Mouse (Mus musculus) cerebellum, postnatal 36 days (tissue): ENCODE results near the gene Phlda1.

Experiments used
- DNase-seq, 2 experiments: peaks; one replicate each; pipeline ENCODE4 v3.0.0; 2021 to 2022; ENCODE audit warnings: mixed read lengths in 2 of 2

Gene Phlda1

DNA sequence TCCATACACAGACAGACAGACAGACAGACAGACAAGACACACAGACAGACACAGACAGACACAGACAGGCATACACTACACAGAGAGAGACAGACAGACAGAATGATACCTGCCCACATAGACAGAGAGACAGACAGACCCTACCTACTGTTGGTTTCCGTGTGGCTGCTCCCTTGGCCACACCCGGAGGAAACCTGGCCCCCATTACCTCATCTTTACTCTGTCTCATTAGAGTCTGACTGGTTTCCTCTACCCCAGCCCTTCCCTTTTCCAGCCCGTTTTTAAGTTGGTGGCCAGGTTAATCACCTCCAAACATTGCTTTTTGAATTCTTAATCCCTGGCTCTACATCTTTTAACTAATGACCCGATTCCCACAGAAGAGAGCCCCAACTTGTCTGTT is 22.2 kb downstream of the Phlda1 start:
- no peak for DNase-seq

DNA sequence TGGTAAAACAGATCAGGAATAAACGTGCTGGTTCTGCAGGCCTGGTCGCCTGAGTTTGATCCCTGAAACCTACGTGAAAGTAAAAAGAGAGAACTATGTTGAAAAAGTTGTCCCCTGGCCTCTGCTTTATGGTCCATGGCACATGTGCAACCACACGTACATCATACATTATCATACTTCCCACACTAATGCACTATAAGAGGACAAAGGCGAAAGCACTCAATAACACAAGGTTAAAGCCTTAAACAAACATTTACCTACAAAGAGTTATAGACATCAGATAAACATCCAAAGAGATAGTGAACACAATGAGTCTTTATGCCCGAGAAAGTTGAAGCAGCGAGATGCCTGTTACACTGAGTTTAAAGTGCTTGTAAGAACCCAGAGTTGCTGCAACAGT is 24.3 kb downstream of the Phlda1 start:
- DNase-seq, result no peak

DNA sequence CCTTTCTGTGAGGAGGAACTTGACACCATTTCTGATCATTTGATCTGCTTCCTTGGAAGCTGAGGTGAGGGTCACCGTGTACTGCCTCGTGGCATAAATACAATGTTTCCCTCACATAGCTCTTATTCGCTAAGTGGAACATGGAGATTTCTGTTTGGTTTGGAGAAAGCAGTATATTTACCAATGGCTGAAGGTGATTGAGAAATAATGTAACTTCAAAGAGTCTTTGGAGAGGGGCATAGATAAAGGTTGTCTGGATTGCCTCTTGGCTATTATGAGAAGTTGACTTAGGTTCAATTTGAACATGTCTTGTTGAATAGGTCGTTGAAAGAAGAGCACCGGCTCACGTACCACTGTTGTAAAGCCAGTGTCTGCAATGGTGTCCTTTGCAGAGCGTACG is 28.6 kb downstream of the Phlda1 start:
- DNase-seq, result no peak

- no peak for DNase-seq
Measured at GRCm38 (mm10) chr10:111537410-111537809, 31.3 kb downstream of the Phlda1 start.

- no peak for DNase-seq
Measured at GRCm38 (mm10) chr10:111539724-111540324, 33.7 kb downstream of the Phlda1 start.

- DNase-seq, result no peak
Measured at GRCm38 (mm10) chr10:111540678-111541077, 34.6 kb downstream of the Phlda1 start.

DNA sequence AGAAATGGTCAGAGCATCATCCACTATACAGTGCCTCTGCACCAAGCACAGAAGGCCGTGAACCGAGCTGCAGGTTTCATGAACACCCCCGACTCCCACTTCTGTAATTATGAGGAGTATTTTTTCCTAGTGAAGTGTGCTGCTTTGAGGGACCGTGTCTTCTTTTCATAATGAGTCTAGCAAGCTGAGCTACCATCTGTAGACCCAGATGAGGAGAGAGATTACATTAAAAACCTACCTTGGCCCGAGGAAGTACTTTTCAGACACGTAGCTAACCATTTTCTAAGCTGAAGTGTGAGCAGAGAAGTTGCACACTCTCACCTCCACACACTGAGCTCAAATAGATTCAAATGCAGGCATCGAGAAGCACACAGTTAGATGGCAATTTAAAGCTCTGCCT is 37.0 kb downstream of the Phlda1 start:
- no peak for DNase-seq

- no peak for DNase-seq
Measured at GRCm38 (mm10) chr10:111543781-111544260, 37.7 kb downstream of the Phlda1 start.

- no peak for DNase-seq
Measured at GRCm38 (mm10) chr10:111544311-111544710, 38.2 kb downstream of the Phlda1 start.

DNA sequence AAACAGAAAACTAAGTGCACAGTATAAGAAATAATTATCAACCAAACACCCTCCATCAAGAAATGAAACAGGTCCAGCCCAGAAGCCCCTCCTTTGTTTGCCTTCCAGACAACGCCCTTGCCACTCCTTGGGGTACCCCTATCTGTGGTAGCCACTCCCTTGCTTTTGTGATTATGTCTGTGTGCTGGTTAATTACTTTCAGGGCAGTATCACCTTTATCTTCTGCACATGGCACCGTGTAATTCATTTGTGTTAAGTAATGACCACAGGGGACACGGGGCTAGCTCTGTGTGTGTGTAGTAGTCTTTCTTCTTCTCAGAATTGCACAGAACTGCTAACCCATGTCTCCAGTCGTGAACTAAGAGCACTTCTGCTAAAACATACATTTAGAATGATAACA is 39.6 kb downstream of the Phlda1 start:
- DNase-seq, result no peak

GRCm38 (mm10) chr10:111547881-111548372 is 41.8 kb downstream of the Phlda1 start:
- DNase-seq, result no peak

- DNase-seq, result peak; percentile 36 to 38
Measured at GRCm38 (mm10) chr10:111550075-111550695, 44.1 kb downstream of the Phlda1 start.

DNA sequence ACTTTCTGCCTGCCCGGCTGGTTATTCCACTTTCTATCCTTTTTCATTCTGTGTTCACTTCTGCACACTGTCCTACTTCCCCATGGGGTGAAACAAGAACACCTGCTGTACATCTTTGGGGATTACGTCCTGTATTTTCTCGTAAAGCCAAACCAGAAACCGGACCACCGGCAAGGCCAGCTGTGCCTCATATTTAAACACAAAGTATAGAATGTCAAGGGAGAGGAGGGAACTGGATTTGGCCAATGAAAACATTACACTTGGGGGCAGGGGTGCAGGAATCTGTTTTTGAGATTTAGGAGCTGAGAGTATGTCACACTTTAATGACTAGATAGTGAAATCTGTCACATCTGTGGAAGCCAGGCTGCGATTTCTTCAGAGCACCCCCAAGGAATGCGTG is 47.6 kb downstream of the Phlda1 start:
- DNase-seq, result no peak

DNA sequence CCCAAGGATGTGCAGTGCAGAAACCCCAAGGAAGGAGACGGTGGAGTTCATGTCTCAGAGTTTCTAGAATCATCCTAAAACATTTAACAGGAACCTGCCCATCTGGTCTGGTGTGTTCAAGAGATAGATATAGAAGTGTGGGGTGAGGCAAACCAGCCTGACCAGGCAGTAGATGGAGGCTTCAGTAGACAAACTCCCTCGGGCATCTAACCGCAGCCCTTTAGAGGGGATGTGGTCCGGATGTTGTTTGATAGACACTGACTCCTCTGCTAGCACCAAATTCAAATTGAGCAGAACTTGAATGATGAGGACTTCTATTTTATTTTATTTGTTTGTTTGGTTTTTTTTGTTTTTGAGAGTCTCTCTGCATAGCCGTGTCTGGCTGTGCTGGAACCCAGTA is 48.6 kb downstream of the Phlda1 start:
- no peak for DNase-seq

GRCm38 (mm10) chr10:111558211-111558610 is 52.1 kb downstream of the Phlda1 start:
- no peak for DNase-seq
